Mouse (Mus musculus) embryonic fibroblast, embryonic 13.5 days (primary cell): ENCODE results near the gene Atp1a3.

Experiments
- CTCF ChIP-seq: IDR thresholded peaks from 2 replicates; pipeline ENCODE4 v1.5.1; 2011; ENCODE audit warnings: mild to moderate bottlenecking, control low read depth, low read length, moderate library complexity, borderline replicate concordance; ENCODE audit not compliant: insufficient read depth
- POLR2A ChIP-seq: IDR thresholded peaks from 2 replicates; pipeline ENCODE4 v1.6.1; 2011; ENCODE audit warnings: low read depth, mild to moderate bottlenecking, control low read depth, low read length, moderate library complexity

DNA sequence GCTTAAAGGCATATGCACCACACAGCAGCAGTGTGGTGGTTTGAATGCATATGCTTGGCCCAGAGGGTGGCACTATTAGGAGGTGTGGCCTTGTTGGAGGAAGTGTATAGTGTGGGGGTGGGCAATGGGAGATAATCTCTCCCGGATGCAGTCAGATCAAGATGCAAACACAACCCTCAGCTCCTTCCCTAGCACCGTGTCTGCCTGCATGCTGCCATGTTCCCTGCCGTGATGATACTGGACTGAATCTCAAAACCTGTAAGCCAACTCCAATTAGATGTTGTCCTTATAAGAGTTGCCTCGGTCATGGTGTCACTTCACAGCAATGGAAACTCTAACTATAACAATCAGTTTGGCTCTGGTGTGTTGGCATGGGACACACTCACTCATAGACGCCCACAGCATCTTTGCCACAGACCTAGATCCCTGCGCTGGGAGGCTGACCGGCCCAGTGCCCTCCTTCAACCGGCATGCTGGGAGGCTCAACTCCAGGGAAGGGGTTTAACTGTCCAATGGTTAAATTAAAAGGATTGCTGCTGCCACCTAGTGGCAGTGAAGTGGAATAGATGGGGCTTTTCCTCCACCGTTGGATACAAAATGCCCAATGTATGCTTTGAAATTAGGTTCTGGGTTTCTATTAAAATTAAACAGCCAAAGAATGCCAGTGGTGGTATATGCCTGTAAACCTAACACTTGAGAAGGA lies 30.7 kb downstream of the Atp1a3 start:
- TF ChIP-seq POLR2A = no peak
- TF ChIP-seq CTCF = no peak
